Mouse (Mus musculus) intestine, postnatal 0 days (tissue): ENCODE data around the gene Enkur. TPM values are rescaled to one million over a fixed set of nuclear protein-coding genes. Genes with fewer than 3 reads are reported as not detected.
A peak's percentile ranks its signal among the peaks of the same experiment; 100 is the strongest.

Experiments used
- ATAC-seq: fragments of 200-750 bp; cut with Nextera tagmentation; 2 replicates; pipeline ENCODE4 v1.8.0; 2017; ENCODE audit warnings: mild to moderate bottlenecking, moderate TSS enrichment, moderate library complexity
- H3K27ac ChIP-seq: fragments of 300-500 bp; sonication (generic); 2 replicates; pipeline ENCODE4 v1.5.1; 2014; ENCODE audit warnings: mild to moderate bottlenecking, low read depth, low read length, moderate library complexity
- H3K27me3 ChIP-seq: fragments of 300-500 bp; sonication (generic); replicated peaks from 2 replicates; pipeline ENCODE4 v1.6.1; 2014; ENCODE audit warnings: low read length, mixed read lengths; ENCODE audit not compliant: control insufficient read depth, insufficient read depth
- H3K36me3 ChIP-seq: fragments of 300-500 bp; sonication (generic); 2 replicates; pipeline ENCODE4 v1.6.1; 2014; ENCODE audit warnings: mild to moderate bottlenecking, moderate library complexity; ENCODE audit not compliant: control insufficient read depth, insufficient read depth
- H3K4me1 ChIP-seq: fragments of 300-500 bp; sonication (generic); replicated peaks from 2 replicates; pipeline ENCODE4 v1.6.1; 2014; ENCODE audit warnings: antibody characterized with exemption, low read length, mixed read lengths; ENCODE audit not compliant: control insufficient read depth, insufficient read depth
- H3K4me2 ChIP-seq: fragments of 300-500 bp; sonication (generic); replicated peaks from 2 replicates; pipeline ENCODE4 v1.6.1; 2014; ENCODE audit warnings: low read depth, mild to moderate bottlenecking, moderate library complexity
- H3K4me3 ChIP-seq: fragments of 300-500 bp; sonication (generic); 2 replicates; pipeline ENCODE4 v1.5.1; 2014; ENCODE audit warnings: low read depth, low read length
- H3K9ac ChIP-seq: fragments of 300-500 bp; sonication (generic); 2 replicates; pipeline ENCODE4 v1.6.1; 2014; ENCODE audit warnings: mild to moderate bottlenecking, low read depth, low read length
- H3K9me3 ChIP-seq: fragments of 300-500 bp; sonication (generic); 2 replicates; pipeline ENCODE4 v1.6.1; 2016; ENCODE audit warnings: mixed run types; ENCODE audit not compliant: control insufficient read depth
- CTCF ChIP-seq: sonication (generic); IDR thresholded peaks from 2 replicates; pipeline ENCODE4 v1.5.1; 2016; ENCODE audit warnings: low read depth, mild to moderate bottlenecking, control low read depth, antibody characterized with exemption, moderate library complexity
- WGBS: fragments of 180-500 bp; shearing (Covaris S2); extraction: QIAGEN DNeasy Blood & Tissue Kit; methylation state at CpG from one replicate; pipeline ENCODE4 v1.1.7; 2014; 5-methylcytosine and 5-hydroxymethylcytosine counted together
- polyA plus RNA-seq: library from polyadenylated mRNA; unstranded; fragments of >200 nt; fragmentation: Nextera tagmentation; extraction: Ambion mirVana; gene quantifications from 2 replicates; pipeline ENCODE4 v1.2.1, GENCODE M21; 2015

Enkur gene
- polyA plus RNA-seq, 1 experiment from 2014 or later, result 2.8 TPM

- Histone ChIP-seq H3K4me2 (no peak overlapping the region), H3K9ac (no peak overlapping the region), H3K27me3 (no peaks in the 10 kb centered on the region), H3K36me3 (no peaks in the 10 kb centered on the region), H3K27ac (no peak overlapping the region), H3K4me3 (no peak overlapping the region), H3K9me3 (no peaks in the 10 kb centered on the region), H3K4me1 (no peaks in the 10 kb centered on the region)
- TF ChIP-seq CTCF, result no peak
- ATAC-seq, result no peak
- 94% methylated on average over 1 of the region's 1 CpGs for WGBS
These were observed 37.2 kb downstream of the Enkur start for GRCm38 (mm10) chr2:21167916-21168315.

GRCm38 (mm10) chr2:21164296-21164695 lies 40.9 kb downstream of the Enkur start:
- no peaks in the 10 kb centered on the region for H3K4me1 ChIP-seq
- 70% methylated on average over 8 of the region's 8 CpGs for WGBS
- no peak for ATAC-seq
- H3K9ac ChIP-seq, result no peak overlapping the region
- H3K4me3 ChIP-seq, result no peak overlapping the region
- TF ChIP-seq CTCF, result no peak
- no peaks in the 10 kb centered on the region for H3K27me3 ChIP-seq
- H3K4me2 ChIP-seq, result no peak overlapping the region
- H3K27ac ChIP-seq, result no peak overlapping the region
- no peaks in the 10 kb centered on the region for H3K36me3 ChIP-seq
- H3K9me3 ChIP-seq, result no peaks in the 10 kb centered on the region

- no peaks in the 10 kb centered on the region for H3K27me3 ChIP-seq
- H3K4me2 ChIP-seq, result no peak overlapping the region
- 93% methylated on average over 3 of the region's 3 CpGs for WGBS
- no peaks in the 10 kb centered on the region for H3K9me3 ChIP-seq
- no peak overlapping the region for H3K9ac ChIP-seq
- no peaks in the 10 kb centered on the region for H3K36me3 ChIP-seq
- no peak for ATAC-seq
- no peak overlapping the region for H3K4me3 ChIP-seq
- TF ChIP-seq CTCF, result no peak
- no peak overlapping the region for H3K27ac ChIP-seq
- no peaks in the 10 kb centered on the region for H3K4me1 ChIP-seq
These were observed 51.7 kb downstream of the Enkur start for GRCm38 (mm10) chr2:21153469-21153868.

GRCm38 (mm10) chr2:21147169-21147568 lies 58.0 kb downstream of the Enkur start:
- Histone ChIP-seq H3K4me3 (no peak overlapping the region), H3K27me3 (no peaks in the 10 kb centered on the region), H3K27ac (no peak overlapping the region), H3K9me3 (no peaks in the 10 kb centered on the region), H3K36me3 (no peaks in the 10 kb centered on the region), H3K4me1 (no peaks in the 10 kb centered on the region), H3K9ac (no peak overlapping the region), H3K4me2 (no peak overlapping the region)
- no peak for TF ChIP-seq CTCF
- WGBS, result 76% methylated on average over 4 of the region's 4 CpGs
- no peak for ATAC-seq

- Histone ChIP-seq H3K27ac (no peak overlapping the region), H3K4me3 (no peak overlapping the region), H3K36me3 (no peaks in the 10 kb centered on the region), H3K9ac (no peak overlapping the region), H3K4me1 (no peaks in the 10 kb centered on the region), H3K9me3 (no peaks in the 10 kb centered on the region), H3K4me2 (no peak overlapping the region), H3K27me3 (no peaks in the 10 kb centered on the region)
- WGBS, result 72% methylated on average over 6 of the region's 6 CpGs
- no peak for ATAC-seq
- no peak for TF ChIP-seq CTCF
These were observed 58.7 kb downstream of the Enkur start for GRCm38 (mm10) chr2:21146486-21146885.

- peak overlapping the region; percentile 51 for H3K4me3 ChIP-seq
- no peaks in the 10 kb centered on the region for H3K27me3 ChIP-seq
- ATAC-seq, result no peak
- 40% methylated on average over 2 of the region's 2 CpGs for WGBS
- H3K4me1 ChIP-seq, result no peaks in the 10 kb centered on the region
- no peak for TF ChIP-seq CTCF
- no peaks in the 10 kb centered on the region for H3K36me3 ChIP-seq
- no peak overlapping the region for H3K27ac ChIP-seq
- H3K4me2 ChIP-seq, result peak overlapping the region; percentile 99
- no peaks in the 10 kb centered on the region for H3K9me3 ChIP-seq
- H3K9ac ChIP-seq, result no peak overlapping the region
These were observed 62.5 kb downstream of the Enkur start for GRCm38 (mm10) chr2:21142616-21143015.

- no peak for TF ChIP-seq CTCF
- H3K4me1 ChIP-seq, result no peaks in the 10 kb centered on the region
These were observed 63.0 kb downstream of the Enkur start for GRCm38 (mm10) chr2:21142204-21142580.

More at GRCm38 (mm10) chr2:21142204-21142580, 63.0 kb downstream of the Enkur start:
- peak; percentile 68 for ATAC-seq
- no peaks in the 10 kb centered on the region for H3K27me3 ChIP-seq
- H3K4me3 ChIP-seq, result peak overlapping the region; percentile 51
- H3K9me3 ChIP-seq, result no peaks in the 10 kb centered on the region
- peak overlapping the region; percentile 37; the same call in 1 of the 2 replicates for H3K9ac ChIP-seq
- H3K36me3 ChIP-seq, result no peaks in the 10 kb centered on the region
- peak overlapping the region; percentile 99 for H3K4me2 ChIP-seq
- no peak overlapping the region for H3K27ac ChIP-seq
- 0% methylated on average over 15 of the region's 15 CpGs for WGBS
